Mouse (Mus musculus) heart, embryonic 15.5 days (tissue): Measurements from ENCODE around the gene Six1. TPM values are rescaled to one million over a fixed set of nuclear protein-coding genes. Genes with fewer than 3 reads are reported as not detected.
"Not testable (repeated sequence)": the region's sequence is repeated elsewhere in the genome, so short reads cannot be mapped to it uniquely, and the experiment has no call there.

Experiments used
- ATAC-seq: fragments of 200-750 bp; cut with Nextera tagmentation; replicated peaks from 2 replicates; pipeline ENCODE4 v1.8.0; 2017; ENCODE audit warnings: low read depth, moderate TSS enrichment; ENCODE audit not compliant: insufficient number of reproducible peaks, insufficient read depth, low FRiP score
- H3K27ac ChIP-seq: fragments of 300-500 bp; sonication (generic); 2 replicates; pipeline ENCODE4 v1.5.1; 2015; ENCODE audit warnings: mild to moderate bottlenecking, inconsistent platforms
- H3K27me3 ChIP-seq: fragments of 300-500 bp; sonication (generic); 2 replicates; pipeline ENCODE4 v1.6.1; 2015; ENCODE audit warnings: inconsistent platforms
- H3K36me3 ChIP-seq: fragments of 300-500 bp; sonication (generic); 2 replicates; pipeline ENCODE4 v1.6.1; 2015; ENCODE audit warnings: mild to moderate bottlenecking, inconsistent platforms
- H3K4me1 ChIP-seq: fragments of 300-500 bp; sonication (generic); replicated peaks from 2 replicates; pipeline ENCODE4 v1.6.1; 2015; ENCODE audit warnings: inconsistent platforms
- H3K4me2 ChIP-seq: fragments of 300-500 bp; sonication (generic); 2 replicates; pipeline ENCODE4 v1.6.1; 2015; ENCODE audit warnings: inconsistent platforms, mild to moderate bottlenecking, moderate library complexity
- H3K4me3 ChIP-seq: fragments of 300-500 bp; sonication (generic); 2 replicates; pipeline ENCODE4 v1.5.1; 2015; ENCODE audit warnings: mild to moderate bottlenecking, inconsistent platforms
- H3K9ac ChIP-seq: fragments of 300-500 bp; sonication (generic); 2 replicates; pipeline ENCODE4 v1.6.1; 2015; ENCODE audit warnings: mild to moderate bottlenecking, inconsistent platforms
- H3K9me3 ChIP-seq: fragments of 300-500 bp; sonication (generic); replicated peaks from 2 replicates; pipeline ENCODE4 v1.6.1; 2016; ENCODE audit warnings: inconsistent platforms
- WGBS: fragments of 180-500 bp; shearing (Covaris S2); methylation state at CpG from one replicate; pipeline ENCODE4 v1.1.7; 2015; ENCODE audit warnings: mixed read lengths; 5-methylcytosine and 5-hydroxymethylcytosine counted together
- polyA plus RNA-seq: library from polyadenylated mRNA; unstranded; fragments of >200 nt; fragmentation: Nextera tagmentation; extraction: Ambion mirVana; gene quantifications from 2 replicates; pipeline ENCODE4 v1.2.1, GENCODE M21; 2015

Gene Six1
- polyA plus RNA-seq, 1 experiment from 2014 or later = 0.62 TPM

DNA sequence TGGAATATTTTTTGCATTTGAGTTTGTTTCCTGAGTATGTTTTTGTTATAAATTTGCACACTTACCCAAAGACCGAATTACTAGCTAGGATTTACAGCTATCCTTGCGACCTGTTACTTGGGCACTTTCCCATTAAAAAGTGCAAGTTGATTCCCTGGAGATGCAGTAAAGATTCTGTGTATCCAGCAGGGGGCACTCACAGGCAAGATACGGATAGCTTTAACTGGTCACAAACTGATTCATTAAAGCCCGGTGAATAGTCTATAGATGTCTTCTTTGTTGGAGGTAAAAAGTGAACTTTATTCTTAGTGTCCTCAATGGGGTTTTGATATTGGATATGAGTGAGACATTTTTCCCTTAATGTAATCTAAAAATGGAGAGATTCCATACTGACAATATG is 32.7 kb downstream of the Six1 start:
- no peak overlapping the region for H3K27ac ChIP-seq
- WGBS = 9% methylated on average over 4 of the region's 4 CpGs
- peaks cover 7% of the 10 kb centered on the region for H3K4me1 ChIP-seq
- H3K36me3 ChIP-seq = no peaks in the 10 kb centered on the region
- H3K9me3 ChIP-seq = no peaks in the 10 kb centered on the region
- 0 out of 2 replicates have a peak, but pooled peaks cover 2% of the 10 kb centered on the region for H3K27me3 ChIP-seq
- no peak for ATAC-seq
- H3K4me3 ChIP-seq = no peak overlapping the region
- no peak overlapping the region for H3K9ac ChIP-seq
- no peak overlapping the region for H3K4me2 ChIP-seq

DNA sequence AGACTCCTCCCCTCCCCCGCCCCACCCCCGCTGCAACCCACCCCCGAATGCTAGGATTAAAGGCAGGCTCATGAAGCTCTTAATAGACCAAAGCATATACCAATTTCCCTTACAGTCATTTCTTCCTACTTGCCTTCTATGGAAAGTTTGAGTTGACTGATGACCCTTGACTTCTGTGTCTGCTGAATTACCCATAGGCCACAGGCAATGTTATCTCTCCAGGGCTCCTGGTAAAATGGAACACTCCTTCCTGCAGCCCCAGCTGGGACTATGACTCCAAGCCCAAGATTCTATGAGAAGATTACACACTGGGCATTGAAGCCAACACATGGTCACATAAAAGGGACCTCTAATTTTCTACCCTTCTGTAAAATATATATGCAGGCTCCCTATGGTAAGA is 33.3 kb downstream of the Six1 start:
- ATAC-seq = no peak
- Histone ChIP-seq H3K4me1 (peaks cover 3% of the 10 kb centered on the region), H3K27me3 (0 out of 2 replicates have a peak, but pooled peaks cover 2% of the 10 kb centered on the region), H3K9me3 (no peaks in the 10 kb centered on the region), H3K9ac (no peak overlapping the region), H3K36me3 (no peaks in the 10 kb centered on the region), H3K27ac (no peak overlapping the region), H3K4me2 (no peak overlapping the region), H3K4me3 (no peak overlapping the region)
- 23% methylated on average over 3 of the region's 3 CpGs for WGBS

DNA sequence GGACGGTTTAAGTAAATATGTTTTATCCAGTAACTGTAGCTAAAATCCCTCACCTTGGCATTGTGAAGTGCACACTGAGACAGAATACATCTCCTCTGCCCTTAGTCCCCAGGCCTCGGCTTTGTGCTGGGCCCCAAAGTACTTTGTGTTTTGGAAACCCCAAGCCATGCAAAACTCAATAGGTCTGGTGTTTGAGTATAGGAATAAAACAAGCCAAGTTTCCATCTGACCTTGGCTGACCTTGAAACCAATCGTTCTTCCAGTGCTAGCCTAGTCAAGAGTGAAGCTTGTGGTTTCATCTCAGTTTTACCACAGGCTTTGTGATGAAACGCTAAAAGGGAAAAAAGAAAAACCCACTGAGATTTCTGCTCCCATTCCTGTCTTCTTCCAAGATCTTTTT is 34.8 kb downstream of the Six1 start:
- 0 out of 2 replicates have a peak, but pooled peaks cover 2% of the 10 kb centered on the region for H3K27me3 ChIP-seq
- H3K27ac ChIP-seq = no peak overlapping the region
- H3K36me3 ChIP-seq = no peaks in the 10 kb centered on the region
- no peak for ATAC-seq
- no peak overlapping the region for H3K4me2 ChIP-seq
- no peak overlapping the region for H3K9ac ChIP-seq
- 62% methylated on average over 4 of the region's 4 CpGs for WGBS
- H3K4me1 ChIP-seq = no peaks in the 10 kb centered on the region
- no peaks in the 10 kb centered on the region for H3K9me3 ChIP-seq
- H3K4me3 ChIP-seq = no peak overlapping the region

DNA sequence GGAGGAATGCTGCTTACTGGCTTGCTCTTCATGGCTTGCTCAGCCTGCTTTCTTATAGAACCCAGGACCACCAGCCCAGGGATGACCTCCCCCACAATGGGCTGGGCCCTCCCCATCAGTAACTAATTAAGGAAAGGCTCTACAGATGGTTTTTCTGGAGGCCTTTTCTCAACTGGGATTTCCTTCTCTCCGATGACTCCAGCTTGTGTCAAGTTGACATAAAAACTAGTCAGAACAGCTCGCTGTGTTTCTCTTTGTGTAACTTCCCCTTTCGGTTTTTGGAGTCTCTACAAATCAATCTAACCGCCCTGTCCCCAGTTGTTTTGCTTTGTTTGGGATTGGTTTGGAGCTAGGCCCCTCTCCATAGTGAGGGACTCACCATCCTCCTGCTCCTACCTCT is 37.5 kb downstream of the Six1 start:
- 77% methylated on average over 4 of the region's 4 CpGs for WGBS
- H3K4me2 ChIP-seq = no peak overlapping the region
- 0 out of 2 replicates have a peak, but pooled peaks cover 2% of the 10 kb centered on the region for H3K27me3 ChIP-seq
- H3K4me3 ChIP-seq = no peak overlapping the region
- H3K4me1 ChIP-seq = peaks cover 6% of the 10 kb centered on the region; the same call in 1 of the 2 replicates
- no peak for ATAC-seq
- no peak overlapping the region for H3K27ac ChIP-seq
- H3K9me3 ChIP-seq = no peaks in the 10 kb centered on the region
- no peaks in the 10 kb centered on the region for H3K36me3 ChIP-seq
- H3K9ac ChIP-seq = no peak overlapping the region

DNA sequence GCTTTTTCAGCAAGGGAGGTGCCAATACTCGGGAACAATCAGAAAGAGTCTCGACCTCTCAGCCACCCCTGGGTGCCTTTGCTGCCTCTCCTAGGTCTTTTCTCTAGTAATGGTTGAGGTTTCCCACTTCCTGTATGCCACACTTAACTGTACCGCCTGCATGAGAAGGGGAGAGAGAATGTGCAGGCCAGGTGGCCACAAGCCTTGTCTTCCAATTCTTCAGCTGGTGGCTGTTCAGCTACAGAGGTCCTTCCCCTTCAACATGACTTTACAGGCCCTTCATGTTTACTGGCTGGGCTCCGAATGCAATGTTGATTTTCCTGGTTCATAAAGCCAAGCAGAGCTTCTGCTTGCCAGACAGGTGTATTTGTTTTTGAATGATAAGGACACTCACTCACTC is 39.4 kb downstream of the Six1 start:
- Histone ChIP-seq H3K9me3 (no peaks in the 10 kb centered on the region), H3K27ac (no peak overlapping the region)

DNA sequence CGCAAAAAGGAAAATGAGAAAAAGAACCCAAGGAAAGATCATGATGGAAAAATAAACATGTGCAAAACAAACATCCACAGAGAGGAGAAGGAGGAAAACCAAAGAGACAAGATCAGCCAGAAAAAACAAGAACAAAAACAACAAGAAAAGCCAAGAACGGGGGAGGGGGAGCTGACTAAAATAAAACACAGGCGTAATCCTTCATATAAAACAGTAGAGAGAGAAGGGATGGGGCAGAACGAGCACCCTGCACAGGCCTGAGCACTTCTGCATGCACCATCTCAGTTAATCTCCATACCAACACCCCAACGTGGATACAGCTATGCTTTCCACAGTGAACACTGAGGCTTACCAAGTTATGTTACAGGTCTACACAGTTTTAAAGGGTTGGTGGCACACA is 40.9 kb downstream of the Six1 start:
- Histone ChIP-seq H3K27ac (peak overlapping the region; percentile 45), H3K4me1 (peaks cover 6% of the 10 kb centered on the region; the same call in 1 of the 2 replicates), H3K36me3 (no peaks in the 10 kb centered on the region), H3K27me3 (0 out of 2 replicates have a peak, but pooled peaks cover 2% of the 10 kb centered on the region), H3K4me2 (0 out of 2 replicates have a peak overlapping the region, but pooled peaks have one; percentile 1), H3K9me3 (no peaks in the 10 kb centered on the region), H3K9ac (no peak overlapping the region), H3K4me3 (no peak overlapping the region)
- WGBS = 45% methylated on average over 5 of the region's 5 CpGs
- ATAC-seq = no peak

More for the DNA sequence above, 39.4 kb downstream of the Six1 start:
- H3K36me3 ChIP-seq = no peaks in the 10 kb centered on the region
- no peak overlapping the region for H3K9ac ChIP-seq
- H3K4me1 ChIP-seq = peaks cover 6% of the 10 kb centered on the region; the same call in 1 of the 2 replicates
- 0 out of 2 replicates have a peak, but pooled peaks cover 2% of the 10 kb centered on the region for H3K27me3 ChIP-seq
- 75% methylated on average over 4 of the region's 4 CpGs for WGBS
- ATAC-seq = no peak
- no peak overlapping the region for H3K4me3 ChIP-seq
- no peak overlapping the region for H3K4me2 ChIP-seq

DNA sequence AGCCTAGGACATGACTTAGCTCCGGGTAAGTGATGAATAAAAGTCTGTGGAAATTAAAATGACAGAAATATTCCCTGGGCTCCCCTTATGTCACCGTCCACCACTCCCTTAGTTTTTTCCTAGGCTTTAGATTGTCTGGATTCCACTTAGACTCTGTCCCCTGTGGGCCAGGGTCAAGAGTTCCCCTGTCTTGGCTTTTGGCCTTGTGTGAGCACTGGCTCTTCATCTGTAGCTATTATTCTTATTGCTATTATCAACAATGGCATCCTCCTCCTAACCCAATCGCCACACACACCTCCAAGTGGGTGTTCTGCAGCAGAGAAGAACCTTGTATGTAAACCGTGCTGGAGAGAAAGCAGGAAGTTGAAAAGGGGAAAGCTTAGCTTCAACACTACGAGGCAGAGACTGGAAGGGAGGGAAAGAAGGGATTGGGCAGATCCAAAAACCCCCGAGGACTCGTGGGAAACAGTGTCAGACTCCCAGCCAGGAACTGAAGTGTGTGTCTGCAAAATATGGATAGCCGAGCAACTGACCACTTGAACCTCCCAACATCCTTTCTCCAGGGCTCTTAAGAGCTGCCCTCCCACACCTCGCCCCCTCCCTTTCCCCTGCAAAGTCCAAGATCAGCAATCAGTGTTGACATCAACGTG is 41.4 kb downstream of the Six1 start:
- Histone ChIP-seq H3K27ac (peak overlapping the region; percentile 45), H3K27me3 (0 out of 2 replicates have a peak, but pooled peaks cover 2% of the 10 kb centered on the region), H3K4me2 (0 out of 2 replicates have a peak overlapping the region, but pooled peaks have one; percentile 1), H3K36me3 (no peaks in the 10 kb centered on the region), H3K9ac (no peak overlapping the region), H3K4me1 (peaks cover 6% of the 10 kb centered on the region; the same call in 1 of the 2 replicates), H3K9me3 (no peaks in the 10 kb centered on the region), H3K4me3 (no peak overlapping the region)
- 24% methylated on average over 10 of the region's 10 CpGs for WGBS
- peak; percentile 59 for ATAC-seq

DNA sequence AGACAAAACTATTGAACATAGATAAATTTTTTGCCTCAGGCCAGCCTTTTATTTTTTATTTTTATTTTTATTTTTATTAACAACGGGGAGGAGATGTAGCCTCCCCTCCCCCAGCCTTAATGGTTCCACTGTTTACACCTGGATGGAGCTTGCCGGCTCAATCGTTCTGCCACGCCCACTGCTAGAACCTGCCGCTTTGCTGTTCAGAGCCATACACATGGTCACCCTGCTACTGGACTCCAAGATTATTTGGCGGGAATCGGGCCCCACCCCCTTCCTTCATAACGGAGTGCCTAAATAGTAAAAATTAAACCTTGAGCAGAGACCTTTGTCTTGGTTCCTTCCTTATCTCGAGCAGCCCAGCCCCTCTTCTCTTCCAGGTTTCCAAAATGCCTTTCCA is 50.8 kb downstream of the Six1 start:
- not testable (repeated sequence) for H3K4me2 ChIP-seq, H3K36me3 ChIP-seq, H3K27me3 ChIP-seq, H3K27ac ChIP-seq, H3K4me1 ChIP-seq, ATAC-seq, H3K9ac ChIP-seq, H3K9me3 ChIP-seq, H3K4me3 ChIP-seq
- WGBS = 31% methylated on average over 9 of the region's 9 CpGs

DNA sequence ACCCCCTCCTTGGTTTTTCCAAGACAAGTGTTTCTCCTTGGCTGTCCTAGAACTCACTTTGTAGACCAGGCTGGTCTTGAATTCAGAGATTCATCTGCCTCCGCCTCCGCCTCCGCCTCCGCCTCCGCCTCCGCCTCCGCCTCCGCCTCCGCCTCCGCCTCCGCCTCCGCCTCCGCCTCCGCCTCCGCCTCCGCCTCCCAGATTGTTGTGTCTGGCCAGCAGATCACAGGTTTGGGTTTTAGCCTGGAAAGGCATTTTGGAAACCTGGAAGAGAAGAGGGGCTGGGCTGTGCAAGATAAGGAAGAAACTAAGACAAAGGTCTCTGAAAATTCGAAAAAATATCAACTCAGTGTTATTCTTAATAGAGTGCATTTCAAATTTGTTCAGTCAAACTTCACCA is 51.4 kb downstream of the Six1 start:
- not testable (repeated sequence) for H3K27ac ChIP-seq, H3K4me2 ChIP-seq, H3K27me3 ChIP-seq, H3K9ac ChIP-seq, H3K36me3 ChIP-seq, ATAC-seq, H3K4me3 ChIP-seq, H3K4me1 ChIP-seq, H3K9me3 ChIP-seq
- WGBS = 50% methylated on average over 17 of the region's 17 CpGs

DNA sequence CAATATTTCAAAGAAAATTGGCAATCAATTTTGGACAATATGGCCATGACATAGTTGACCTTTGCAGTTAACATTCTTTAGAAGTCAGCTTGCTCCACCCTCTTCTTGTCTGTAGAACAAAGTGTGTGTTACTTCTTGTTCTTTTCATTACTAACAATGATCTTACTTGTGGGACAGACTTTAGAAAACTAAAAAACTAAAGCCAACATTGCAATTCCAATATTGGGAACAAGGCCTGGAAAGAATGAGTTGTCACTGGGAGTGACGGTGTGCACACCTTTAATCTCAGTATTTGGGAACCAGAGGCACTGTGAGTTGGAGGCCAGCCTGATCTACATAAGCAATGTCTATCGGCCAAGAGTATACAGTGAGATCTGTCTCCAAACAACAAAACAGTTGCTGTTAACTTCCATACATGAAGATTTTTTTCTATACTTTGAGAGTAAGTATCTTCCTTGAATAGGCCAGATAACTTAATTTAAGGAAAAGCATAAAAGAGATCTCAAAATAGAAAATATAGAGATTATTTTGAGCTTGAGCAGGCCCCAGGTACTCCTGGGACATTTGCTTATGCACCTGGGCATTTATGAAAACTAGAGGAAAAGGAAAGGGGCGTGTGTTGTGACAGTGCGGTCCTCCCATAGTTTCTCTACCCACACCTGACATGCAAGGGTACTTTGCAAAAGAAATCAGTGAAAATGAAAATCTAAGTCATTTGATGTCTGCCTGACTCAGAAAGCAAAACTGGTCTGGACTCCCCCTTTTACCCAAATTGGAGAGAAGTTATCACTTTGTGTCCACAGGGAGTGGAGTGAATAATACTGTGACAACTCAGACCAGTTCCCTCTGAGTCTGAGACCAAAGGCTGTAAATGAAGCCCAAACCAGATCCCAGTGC is 55.3 kb downstream of the Six1 start:
- Histone ChIP-seq H3K4me2 (no peak overlapping the region), H3K4me1 (no peaks in the 10 kb centered on the region; the same call in 1 of the 2 replicates), H3K27me3 (no peaks in the 10 kb centered on the region), H3K36me3 (no peaks in the 10 kb centered on the region), H3K27ac (no peak overlapping the region), H3K4me3 (no peak overlapping the region), H3K9me3 (no peaks in the 10 kb centered on the region), H3K9ac (no peak overlapping the region)
- ATAC-seq = no peak
- WGBS = 77% methylated on average over 4 of the region's 4 CpGs

DNA sequence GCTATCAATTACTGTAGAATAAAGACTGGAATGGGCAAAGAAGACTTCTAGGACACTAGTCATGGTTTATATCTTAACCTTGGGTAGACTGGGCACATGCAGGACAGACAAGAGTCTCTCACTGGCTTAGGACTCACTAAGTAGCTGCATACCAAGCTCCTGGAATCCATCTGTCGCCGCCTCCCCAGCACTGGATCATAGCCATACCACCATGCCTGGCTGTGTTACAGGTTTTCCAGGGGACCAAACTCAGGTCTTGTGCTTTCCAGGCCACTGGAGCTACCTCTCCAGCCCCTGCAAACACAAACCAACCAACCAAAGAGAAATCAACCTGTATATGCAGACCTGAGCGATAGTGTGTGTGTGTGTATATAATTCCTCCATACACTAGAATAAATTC is 57.0 kb downstream of the Six1 start:
- Histone ChIP-seq H3K9me3 (no peaks in the 10 kb centered on the region), H3K4me2 (no peak overlapping the region), H3K9ac (no peak overlapping the region), H3K4me1 (no peaks in the 10 kb centered on the region; the same call in 1 of the 2 replicates), H3K27ac (no peak overlapping the region), H3K4me3 (no peak overlapping the region), H3K36me3 (no peaks in the 10 kb centered on the region), H3K27me3 (no peaks in the 10 kb centered on the region)
- no peak; the same call in 1 of the 2 replicates for ATAC-seq
- WGBS = 60% methylated on average over 3 of the region's 3 CpGs
